Comparison of ENCODE assay signal across 1 mouse cellular context in genomic region chr11:117798160-117798541, GRCm38 (mm10).
TF ChIP-seq lines count a peak whose summit lies in the region.

No protein-coding gene starts in this region.

TF ChIP-seq in MEL, 35 proteins besides CTCF, POLR2A, EP300 and RAD21 (continued from another document):
- TF ChIP-seq NRF1 (IDR thresholded peaks at IDR 0.05; ENCODE audit: insufficient read depth, low read depth, low read length, poor library complexity, severe bottlenecking) (no peak), GATA1 (IDR thresholded peaks at IDR 0.05; ENCODE audit: low read depth, low read length) (peak; percentile 91), MEF2A (IDR thresholded peaks at IDR 0.05; ENCODE audit: extremely low read depth, insufficient replicate concordance, low read depth, low read length, poor library complexity, severe bottlenecking) (no peak), ETS1 (IDR thresholded peaks at IDR 0.05; ENCODE audit: low read depth, low read length) (peak; percentile 38; the same call in 1 of the 2 replicates), TAL1 (IDR thresholded peaks at IDR 0.05; ENCODE audit: low read length) (peak; percentile 31; the same call in 1 of the 2 replicates)
